Mouse (Mus musculus) ES-Bruce4 (cell line): ENCODE results near the gene Flii. TPM values are rescaled to one million over a fixed set of nuclear protein-coding genes. Genes with fewer than 3 reads are reported as not detected.

Experiments used
- H3K27ac ChIP-seq: 2 replicates; pipeline ENCODE4 v1.5.1; 2012; ENCODE audit warnings: low read length, inconsistent platforms; ENCODE audit not compliant: insufficient read depth
- H3K27me3 ChIP-seq: 2 replicates; pipeline ENCODE4 v1.6.1; 2012; ENCODE audit warnings: mild to moderate bottlenecking, low read length, inconsistent platforms; ENCODE audit not compliant: control insufficient read depth, poor library complexity, insufficient read depth, severe bottlenecking
- H3K36me3 ChIP-seq: 2 replicates; pipeline ENCODE4 v1.6.1; 2012; ENCODE audit warnings: inconsistent platforms, mild to moderate bottlenecking, low read length, moderate library complexity; ENCODE audit not compliant: control insufficient read depth, poor library complexity, insufficient read depth, severe bottlenecking
- H3K4me1 ChIP-seq: one replicate; pipeline ENCODE4 v1.8.1; 2011; ENCODE audit warnings: low read length; ENCODE audit not compliant: control insufficient read depth, insufficient read depth
- H3K4me3 ChIP-seq: 2 replicates; pipeline ENCODE4 v1.5.1; 2011; ENCODE audit warnings: low read depth, mild to moderate bottlenecking, low read length
- H3K9ac ChIP-seq: 2 replicates; pipeline ENCODE4 v1.6.1; 2012; ENCODE audit warnings: low read depth, mild to moderate bottlenecking, inconsistent platforms; ENCODE audit not compliant: poor library complexity, severe bottlenecking
- H3K9me3 ChIP-seq: replicated peaks from 2 replicates; pipeline ENCODE4 v1.6.1; 2012; ENCODE audit warnings: mild to moderate bottlenecking, low read length, inconsistent platforms; ENCODE audit not compliant: control insufficient read depth, poor library complexity, insufficient read depth, severe bottlenecking
- CTCF ChIP-seq: IDR thresholded peaks from one replicate; pipeline ENCODE4 v1.8.1; 2011; ENCODE audit warnings: low read depth, low read length
- EP300 ChIP-seq: IDR thresholded peaks from 2 replicates; pipeline ENCODE4 v1.6.1; 2011; ENCODE audit warnings: low read depth, low read length; ENCODE audit not compliant: insufficient read depth
- POLR2A ChIP-seq: IDR thresholded peaks from one replicate; pipeline ENCODE4 v1.8.1; 2011; ENCODE audit warnings: low read length; ENCODE audit not compliant: insufficient read depth
- polyA plus RNA-seq: library from polyadenylated mRNA; stranded (reverse); fragments of >200 nt; gene quantifications from 2 replicates; pipeline ENCODE4 v1.2.4, GENCODE M21; 2011; ENCODE audit warnings: low read depth; ENCODE audit not compliant: missing spikeins, insufficient read depth, insufficient read length

Flii gene
- polyA plus RNA-seq, 1 experiment: 52.5 TPM

DNA sequence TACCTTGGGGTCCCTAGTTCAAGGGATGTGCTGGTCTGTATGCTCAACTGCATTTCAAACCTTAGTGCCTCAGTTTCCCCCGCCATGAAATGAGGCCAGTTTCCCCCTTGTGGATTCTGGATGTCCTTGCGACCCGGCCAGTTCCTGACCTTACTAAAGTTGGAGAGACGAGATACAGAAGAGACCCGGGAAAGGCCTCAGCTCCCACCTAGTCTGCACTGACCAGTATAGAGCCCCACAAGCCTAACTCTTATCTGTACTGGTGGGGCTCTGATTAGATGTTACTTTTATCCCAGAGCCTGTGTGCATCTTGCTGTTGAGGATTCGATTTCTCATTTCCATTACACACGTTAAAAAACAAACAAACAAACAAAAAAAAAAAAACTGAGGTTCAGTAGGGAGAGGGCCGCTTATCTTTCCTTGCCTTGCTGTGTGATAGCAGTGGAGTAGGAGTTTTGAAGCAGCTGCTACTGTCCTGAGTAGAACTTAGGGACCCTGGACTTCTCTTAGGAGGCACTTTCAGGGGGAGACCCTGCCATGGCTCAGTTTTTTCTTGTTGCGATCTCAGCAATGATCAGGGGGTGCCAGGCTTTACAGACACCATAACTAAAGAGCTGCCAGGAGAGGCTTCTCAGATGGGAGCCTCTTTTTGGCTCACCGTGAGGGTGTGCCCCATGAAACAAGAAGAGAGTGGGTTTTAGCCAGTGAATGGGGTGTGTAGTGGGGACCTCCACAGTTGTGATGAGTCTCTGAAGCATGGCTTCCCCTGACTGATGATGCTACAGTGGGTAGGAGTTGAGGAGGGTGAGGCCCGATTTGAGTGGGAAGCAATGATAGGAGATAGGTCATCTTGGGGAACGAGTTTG is 26.5 kb downstream of the Flii start:
- Histone ChIP-seq H3K27me3 (no peaks in the 10 kb centered on the region), H3K27ac (no peak overlapping the region), H3K4me3 (peak overlapping the region; percentile 98), H3K9ac (peak overlapping the region; percentile 96), H3K36me3 (no peaks in the 10 kb centered on the region), H3K4me1 (peaks cover 6% of the 10 kb centered on the region), H3K9me3 (no peaks in the 10 kb centered on the region)
- no peak for TF ChIP-seq EP300
- no peak for TF ChIP-seq POLR2A
- no peak for TF ChIP-seq CTCF

DNA sequence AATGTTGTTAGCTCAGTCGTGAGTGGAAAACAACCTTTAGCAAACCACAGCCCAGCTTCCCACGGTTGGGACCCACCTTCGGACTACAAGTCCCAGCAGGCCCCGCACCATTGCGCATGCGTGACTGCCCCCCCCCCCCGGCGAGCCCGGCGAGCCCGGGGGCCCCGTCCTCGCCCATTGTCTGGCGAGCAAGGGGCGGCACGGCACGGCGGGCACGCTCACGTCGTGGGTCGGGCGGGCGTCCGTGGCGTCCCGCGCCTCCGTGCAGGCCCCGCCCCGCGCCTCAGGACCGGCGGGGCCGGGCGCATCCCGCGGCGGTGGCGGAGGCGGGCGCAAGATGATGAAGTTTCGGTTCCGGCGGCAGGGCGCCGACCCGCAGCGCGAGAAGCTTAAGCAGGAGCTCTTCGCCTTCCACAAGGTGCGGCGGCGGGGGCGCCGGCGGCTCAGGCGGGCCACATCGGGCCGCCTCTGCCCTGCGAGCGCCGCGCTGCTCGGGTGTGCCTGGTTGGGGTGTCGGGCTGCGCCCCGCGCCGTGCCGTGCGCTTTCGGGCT is 27.5 kb downstream of the Flii start, which contains the start of gene Llgl1:
Gene Llgl1, plus strand, starts transcription at position 200 of the 552 bp plus-strand sequence.
- Histone ChIP-seq H3K27ac (peak within 1 kb of the TSS; percentile 85), H3K36me3 (no peaks in the 10 kb centered on the region), H3K4me1 (peaks cover 6% of the 10 kb centered on the region), H3K27me3 (no peaks in the 10 kb centered on the region), H3K9ac (peak within 1 kb of the TSS; percentile 96), H3K4me3 (peak within 1 kb of the TSS; percentile 98), H3K9me3 (no peaks in the 10 kb centered on the region)
- TF ChIP-seq POLR2A (no peak), EP300 (no peak), CTCF (no peak)

DNA sequence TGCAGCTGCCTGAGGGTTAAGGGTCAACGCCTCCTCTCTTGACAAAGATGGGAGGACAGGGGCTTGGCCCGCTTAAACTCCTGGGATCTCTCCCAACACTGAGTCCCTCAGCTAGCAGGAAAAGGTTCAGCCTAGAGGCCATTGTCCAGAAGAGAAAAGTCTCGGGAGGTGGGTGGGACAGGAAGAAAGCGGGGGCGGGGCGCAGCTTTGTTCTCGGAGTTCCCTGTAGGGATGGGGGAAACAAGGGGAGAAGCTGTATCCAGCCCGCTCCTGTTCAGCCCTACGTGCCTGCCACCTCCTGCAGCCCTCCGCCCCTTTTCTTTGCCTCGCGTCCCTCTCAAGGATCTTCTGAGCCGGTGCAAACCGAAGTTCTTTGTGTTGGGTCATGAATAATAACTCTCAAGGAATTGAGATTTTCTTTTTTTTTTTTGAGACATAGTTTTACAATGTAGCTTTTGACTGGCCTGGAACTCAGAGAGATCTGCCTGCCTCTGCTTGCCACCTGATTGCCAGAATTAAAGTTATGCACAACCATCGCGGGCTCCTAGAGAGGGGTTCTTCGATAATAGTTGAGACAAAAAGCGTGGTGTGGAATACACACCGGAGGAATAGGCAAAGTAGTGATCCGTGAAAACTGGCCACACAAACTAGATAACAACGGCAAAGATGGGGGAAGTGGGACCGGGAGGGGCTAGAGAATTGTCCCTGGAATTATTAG is 28.1 kb downstream of the Flii start:
- peak overlapping the region; percentile 85 for H3K27ac ChIP-seq
- TF ChIP-seq EP300 (peak; percentile 64; the same call in 1 of the 2 replicates), POLR2A (peak; percentile 42), CTCF (no peak)
- H3K36me3 ChIP-seq: no peaks in the 10 kb centered on the region
- peak overlapping the region; percentile 96 for H3K9ac ChIP-seq
- H3K4me3 ChIP-seq: peak overlapping the region; percentile 83
- H3K9me3 ChIP-seq: no peaks in the 10 kb centered on the region
- H3K4me1 ChIP-seq: peaks cover 6% of the 10 kb centered on the region
- H3K27me3 ChIP-seq: no peaks in the 10 kb centered on the region

DNA sequence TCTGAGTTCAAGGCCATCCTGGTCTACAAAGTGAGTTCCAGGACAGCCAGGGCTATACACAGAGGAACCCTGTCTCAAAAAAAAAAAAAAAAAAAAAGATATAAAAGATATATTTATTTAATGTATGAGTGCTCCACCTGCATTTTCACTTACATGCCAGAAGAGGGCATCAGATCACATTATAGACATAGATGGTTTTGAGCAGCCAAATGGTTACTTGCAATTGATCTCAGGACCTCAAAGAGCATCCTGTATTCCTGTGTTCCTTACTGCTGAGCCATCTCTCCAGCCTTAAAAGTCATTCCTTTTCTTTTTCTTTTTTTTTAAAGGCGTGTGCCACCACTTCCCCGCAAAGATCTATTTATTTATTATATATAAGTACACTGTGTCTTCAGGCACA is 29.5 kb downstream of the Flii start:
- TF ChIP-seq EP300 (no peak), CTCF (no peak), POLR2A (no peak)
- no peak overlapping the region for H3K9ac ChIP-seq
- H3K4me1 ChIP-seq: peaks cover 4% of the 10 kb centered on the region
- H3K27me3 ChIP-seq: no peaks in the 10 kb centered on the region
- H3K4me3 ChIP-seq: no peak overlapping the region
- H3K9me3 ChIP-seq: no peaks in the 10 kb centered on the region
- no peak overlapping the region for H3K27ac ChIP-seq
- no peaks in the 10 kb centered on the region for H3K36me3 ChIP-seq

DNA sequence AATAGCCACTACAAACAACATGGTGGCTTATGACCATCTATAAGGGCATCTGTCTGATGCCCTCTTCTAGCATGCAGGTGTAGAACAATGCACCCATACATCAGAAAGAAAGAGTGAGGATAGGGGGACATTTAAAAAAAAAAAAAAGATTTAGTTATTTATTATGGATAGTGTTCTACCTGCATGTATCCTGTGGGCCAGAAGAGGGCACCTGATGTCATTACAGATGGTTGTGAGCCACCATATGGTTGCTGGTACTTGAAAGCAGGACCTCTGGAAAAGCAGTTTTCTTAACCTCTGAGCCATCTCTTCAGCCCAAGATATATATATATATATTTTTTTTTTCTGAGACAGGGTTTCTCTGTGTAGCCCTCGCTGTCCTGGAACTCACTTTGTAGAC is 30.9 kb downstream of the Flii start:
- H3K27me3 ChIP-seq: no peaks in the 10 kb centered on the region
- no peak overlapping the region for H3K9ac ChIP-seq
- peaks cover 4% of the 10 kb centered on the region for H3K4me1 ChIP-seq
- no peaks in the 10 kb centered on the region for H3K9me3 ChIP-seq
- no peak overlapping the region for H3K4me3 ChIP-seq
- TF ChIP-seq EP300 (no peak), POLR2A (no peak), CTCF (no peak)
- H3K27ac ChIP-seq: no peak overlapping the region
- no peaks in the 10 kb centered on the region for H3K36me3 ChIP-seq

Other genes with a start within 250 kb of the Flii start
- gene Alkbh5, start 190.9 kb downstream of the Flii start, polyA plus RNA-seq: 46.6 and 52.1 TPM in 2 replicates
- 28.7 and 28.9 TPM in 2 replicates for gene Llgl1, start 27.5 kb downstream of the Flii start, polyA plus RNA-seq
- 7.1 and 9.4 TPM in 2 replicates for gene Mief2, start 1.1 kb upstream of the Flii start, polyA plus RNA-seq
- gene Top3a, start 50.1 kb upstream of the Flii start, polyA plus RNA-seq: 19.6 and 20.4 TPM in 2 replicates
- 18.4 and 20.0 TPM in 2 replicates for gene Smcr8, start 50.3 kb upstream of the Flii start, polyA plus RNA-seq
- gene Shmt1, start 84.5 kb upstream of the Flii start, polyA plus RNA-seq: 99.2 and 113 TPM in 2 replicates
- 20.9 and 24.0 TPM in 2 replicates for gene Dhrs7b, start 103.4 kb upstream of the Flii start, polyA plus RNA-seq
- 46.6 and 54.0 TPM in 2 replicates for gene Tmem11, start 152.0 kb upstream of the Flii start, polyA plus RNA-seq
- gene Natd1, start 187.5 kb upstream of the Flii start, polyA plus RNA-seq: 20.5 and 21.6 TPM in 2 replicates
- gene Map2k3, start 204.8 kb upstream of the Flii start, polyA plus RNA-seq: 22.5 and 26.1 TPM in 2 replicates